Mouse (Mus musculus) cortical plate, adult 2 months (tissue): Measurements from ENCODE around the gene Gtf2ird2. TPM values are rescaled to one million over a fixed set of nuclear protein-coding genes. Genes with fewer than 3 reads are reported as not detected.

Experiments used
- H3K27ac ChIP-seq: fragments of 200-500 bp; 2 replicates; pipeline ENCODE4 v1.5.1; 2012; ENCODE audit warnings: low read length, control low read depth, inconsistent platforms; ENCODE audit not compliant: insufficient read depth
- H3K4me1 ChIP-seq: fragments of 200-500 bp; 2 replicates; pipeline ENCODE4 v1.6.1; 2011; ENCODE audit warnings: low read length; ENCODE audit not compliant: control insufficient read depth, insufficient read depth
- H3K4me3 ChIP-seq: fragments of 200-500 bp; 2 replicates; pipeline ENCODE4 v1.5.1; 2011; ENCODE audit warnings: mild to moderate bottlenecking, low read length, control low read depth; ENCODE audit not compliant: insufficient read depth
- CTCF ChIP-seq: fragments of 200-500 bp; IDR thresholded peaks from 2 replicates; pipeline ENCODE4 v1.5.1; 2011; ENCODE audit warnings: mild to moderate bottlenecking, control low read depth, low read length; ENCODE audit not compliant: insufficient read depth; ENCODE audit errors: extremely low read depth
- POLR2A ChIP-seq: fragments of 200-500 bp; IDR thresholded peaks from 2 replicates; pipeline ENCODE4 v1.6.1; 2011; ENCODE audit warnings: mild to moderate bottlenecking, low read length, control low read depth; ENCODE audit not compliant: insufficient read depth; ENCODE audit errors: extremely low read depth
- polyA plus RNA-seq: library from polyadenylated mRNA; depleted of rRNA; stranded (reverse); fragments of >200 nt; gene quantifications from 2 replicates; pipeline ENCODE4 v1.2.3, GENCODE M21; 2012

Gtf2ird2 gene
- polyA plus RNA-seq, 1 experiment: 14.8 TPM

- peaks cover 2% of the 10 kb centered on the region for H3K4me1 ChIP-seq
- no peak overlapping the region for H3K4me3 ChIP-seq
- H3K27ac ChIP-seq: peak overlapping the region; percentile 21
- TF ChIP-seq CTCF (no peak), POLR2A (no peak)
Observed at GRCm38 (mm10) chr5:134257349-134258031, 73.7 kb downstream of the Gtf2ird2 start.

- no peak for TF ChIP-seq CTCF
- no peak for TF ChIP-seq POLR2A
- Histone ChIP-seq H3K4me3 (no peak overlapping the region), H3K4me1 (peaks cover 2% of the 10 kb centered on the region), H3K27ac (no peak overlapping the region)
Observed at GRCm38 (mm10) chr5:134258395-134258794, 74.6 kb downstream of the Gtf2ird2 start.

GRCm38 (mm10) chr5:134258934-134259333 lies 75.1 kb downstream of the Gtf2ird2 start:
- no peak for TF ChIP-seq CTCF
- TF ChIP-seq POLR2A: no peak
- H3K4me1 ChIP-seq: peaks cover 2% of the 10 kb centered on the region
- no peak overlapping the region for H3K27ac ChIP-seq

GRCm38 (mm10) chr5:134260001-134260636 lies 76.3 kb downstream of the Gtf2ird2 start:
- Histone ChIP-seq H3K4me3 (no peak overlapping the region), H3K27ac (no peak overlapping the region), H3K4me1 (peaks cover 2% of the 10 kb centered on the region)
- no peak for TF ChIP-seq CTCF
- TF ChIP-seq POLR2A: no peak

More at GRCm38 (mm10) chr5:134258934-134259333, 75.1 kb downstream of the Gtf2ird2 start:
- H3K4me3 ChIP-seq: no peak overlapping the region

- Histone ChIP-seq H3K27ac (no peak overlapping the region), H3K4me3 (no peak overlapping the region), H3K4me1 (no peaks in the 10 kb centered on the region)
- no peak for TF ChIP-seq CTCF
- no peak for TF ChIP-seq POLR2A
Observed at GRCm38 (mm10) chr5:134265890-134266289, 82.1 kb downstream of the Gtf2ird2 start.

GRCm38 (mm10) chr5:134266404-134266803 lies 82.6 kb downstream of the Gtf2ird2 start:
- TF ChIP-seq POLR2A: no peak
- no peak for TF ChIP-seq CTCF
- H3K4me1 ChIP-seq: no peaks in the 10 kb centered on the region
- no peak overlapping the region for H3K27ac ChIP-seq
- no peak overlapping the region for H3K4me3 ChIP-seq

GRCm38 (mm10) chr5:134268751-134269150 lies 84.9 kb downstream of the Gtf2ird2 start:
- Histone ChIP-seq H3K27ac (no peak overlapping the region), H3K4me3 (no peak overlapping the region), H3K4me1 (no peaks in the 10 kb centered on the region)
- no peak for TF ChIP-seq POLR2A
- TF ChIP-seq CTCF: no peak

GRCm38 (mm10) chr5:134269751-134270150 lies 85.9 kb downstream of the Gtf2ird2 start:
- Histone ChIP-seq H3K4me1 (no peaks in the 10 kb centered on the region), H3K4me3 (no peak overlapping the region), H3K27ac (no peak overlapping the region)
- TF ChIP-seq CTCF: no peak
- no peak for TF ChIP-seq POLR2A

GRCm38 (mm10) chr5:134270566-134270965 lies 86.7 kb downstream of the Gtf2ird2 start:
- no peak overlapping the region for H3K27ac ChIP-seq
- no peak overlapping the region for H3K4me3 ChIP-seq
- peaks cover 3% of the 10 kb centered on the region for H3K4me1 ChIP-seq
- no peak for TF ChIP-seq CTCF
- TF ChIP-seq POLR2A: no peak

- Histone ChIP-seq H3K4me1 (peaks cover 3% of the 10 kb centered on the region), H3K27ac (no peak overlapping the region), H3K4me3 (no peak overlapping the region)
- TF ChIP-seq CTCF (no peak), POLR2A (no peak)
Observed at GRCm38 (mm10) chr5:134271421-134271820, 87.6 kb downstream of the Gtf2ird2 start.
